ENCODE assay signal across 8 mouse cellular contexts in the genomic region with DNA sequence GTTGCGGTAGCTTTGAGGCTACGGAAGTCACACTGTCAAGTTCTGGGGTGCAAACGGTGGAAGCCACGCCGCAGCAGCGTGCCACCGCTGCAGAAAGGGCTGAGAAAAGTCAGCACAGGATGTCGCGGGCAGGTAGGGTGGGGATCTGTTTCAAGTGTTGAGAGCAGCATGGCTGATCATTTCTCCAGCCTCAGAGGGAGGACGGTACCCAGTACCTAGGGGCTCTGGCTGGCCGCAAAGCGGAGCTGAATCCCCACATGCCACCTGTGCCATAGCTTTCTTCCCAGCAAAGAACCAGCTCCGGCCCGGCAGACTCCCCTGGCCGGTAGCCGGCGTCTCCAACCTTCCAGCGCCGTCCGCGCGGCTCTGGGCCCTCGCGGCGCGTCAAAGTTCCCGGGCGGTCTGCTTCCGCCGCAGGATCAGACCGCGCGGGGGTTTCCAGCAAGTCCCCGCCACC. TPM values are rescaled to one million over a fixed set of nuclear protein-coding genes. Genes with fewer than 3 reads are reported as not detected.
DNase-seq lines count a peak whose midpoint lies in the region; ATAC-seq and TF ChIP-seq lines count a peak whose summit lies in the region.

No protein-coding gene starts in this region.

- ATAC-seq in embryonic facial prominence, embryonic 11.5 days (replicated peaks; ENCODE audit: insufficient number of reproducible peaks, low FRiP score, low TSS enrichment, low read depth) = peak; percentile 71
- ATAC-seq in intestine, embryonic 15.5 days = peak; percentile 75
- peak; percentile 66 for ATAC-seq in midbrain, embryonic 14.5 days (ENCODE audit: low FRiP score, low TSS enrichment)

- H3K36me3 ChIP-seq in embryonic facial prominence, embryonic 11.5 days (replicated peaks; ENCODE audit: control insufficient read depth, insufficient read depth, low read depth, low read length) = no peaks in the 10 kb centered on the region; the same call in 1 of the 2 replicates
- 0 out of 2 replicates have a peak, but pooled peaks cover 3% of the 10 kb centered on the region for H3K36me3 ChIP-seq in intestine, embryonic 15.5 days
- no peaks in the 10 kb centered on the region for H3K36me3 ChIP-seq in midbrain, embryonic 14.5 days (ENCODE audit: control insufficient read depth, insufficient read depth, low read length)

- peaks cover 12% of the 10 kb centered on the region for H3K4me1 ChIP-seq in lung, adult 2 months (ENCODE audit: control insufficient read depth, insufficient read depth, low read length)
- H3K4me1 ChIP-seq in embryonic facial prominence, embryonic 11.5 days (ENCODE audit: control insufficient read depth, insufficient read depth, low read length) = no peaks in the 10 kb centered on the region
- 0 out of 2 replicates have a peak, but pooled peaks cover 10% of the 10 kb centered on the region for H3K4me1 ChIP-seq in intestine, embryonic 15.5 days (replicated peaks)
- H3K4me1 ChIP-seq in midbrain, embryonic 14.5 days (ENCODE audit: control insufficient read depth, insufficient read depth, low read length) = peaks cover 21% of the 10 kb centered on the region

- H3K4me2 ChIP-seq in embryonic facial prominence, embryonic 11.5 days (ENCODE audit: low read depth, low read length) = peak overlapping the region; percentile 56
- H3K4me2 ChIP-seq in intestine, embryonic 15.5 days (replicated peaks) = peak overlapping the region; percentile 88
- H3K4me2 ChIP-seq in midbrain, embryonic 14.5 days (ENCODE audit: low read length) = peak overlapping the region; percentile 83

- DNase-seq in lung, adult 2 months = no peak
- no peak for DNase-seq in lung, postnatal 10 days
- DNase-seq in embryonic facial prominence, embryonic 11.5 days (ENCODE audit: low spot score) = no peak
- no peak for DNase-seq in midbrain, embryonic 14.5 days
- no peak for DNase-seq in adrenal gland, adult (ENCODE audit: inconsistent age in 2 of 2, low spot score in 1 of 2)
- no peak for DNase-seq in adrenal gland, postnatal 36 days
- DNase-seq in adrenal gland, postnatal 14 days = no peak

- peak overlapping the region; percentile 79 for H3K4me3 ChIP-seq in lung, adult 2 months (replicated peaks; ENCODE audit: extremely low read depth, low read depth, low read length)
- H3K4me3 ChIP-seq in embryonic facial prominence, embryonic 11.5 days (ENCODE audit: low read depth, low read length) = peak overlapping the region; percentile 85
- peak overlapping the region; percentile 86 for H3K4me3 ChIP-seq in intestine, embryonic 15.5 days (replicated peaks)
- peak overlapping the region; percentile 72 for H3K4me3 ChIP-seq in midbrain, embryonic 14.5 days (replicated peaks; ENCODE audit: low read depth, low read length)

- TF ChIP-seq POLR2A in lung, adult 2 months (IDR thresholded peaks at IDR 0.05; ENCODE audit: borderline replicate concordance, extremely low read depth, low read depth, low read length) = no peak

- no peak for TF ChIP-seq CTCF in lung, adult 2 months (IDR thresholded peaks at IDR 0.05; ENCODE audit: insufficient read depth, low read length)

- no peaks in the 10 kb centered on the region for H3K9me3 ChIP-seq in embryonic facial prominence, embryonic 11.5 days (replicated peaks; ENCODE audit: control insufficient read depth, low read length)
- no peaks in the 10 kb centered on the region for H3K9me3 ChIP-seq in intestine, embryonic 15.5 days
- H3K9me3 ChIP-seq in midbrain, embryonic 14.5 days (ENCODE audit: control insufficient read depth, low read length) = no peaks in the 10 kb centered on the region

- under 1% methylated on average over 34 of the region's 34 CpGs for WGBS in lung, adult 2 months
- WGBS in embryonic facial prominence, embryonic 11.5 days = under 1% methylated on average over 34 of the region's 34 CpGs
- WGBS in intestine, embryonic 15.5 days = under 1% methylated on average over 34 of the region's 34 CpGs
- under 1% methylated on average over 34 of the region's 34 CpGs for WGBS in midbrain, embryonic 14.5 days

- H3K27me3 ChIP-seq in embryonic facial prominence, embryonic 11.5 days (ENCODE audit: control insufficient read depth, insufficient read depth, low read length) = no peaks in the 10 kb centered on the region
- H3K27me3 ChIP-seq in intestine, embryonic 15.5 days (replicated peaks) = no peaks in the 10 kb centered on the region
- no peaks in the 10 kb centered on the region for H3K27me3 ChIP-seq in midbrain, embryonic 14.5 days (ENCODE audit: control insufficient read depth, insufficient read depth, low read length)

- H3K9ac ChIP-seq in embryonic facial prominence, embryonic 11.5 days (replicated peaks; ENCODE audit: low read length) = peak overlapping the region; percentile 99
- peak overlapping the region; percentile 98 for H3K9ac ChIP-seq in intestine, embryonic 15.5 days
- peak overlapping the region; percentile 97 for H3K9ac ChIP-seq in midbrain, embryonic 14.5 days (replicated peaks; ENCODE audit: low read length)

- peak overlapping the region; percentile 100 for H3K27ac ChIP-seq in embryonic facial prominence, embryonic 11.5 days (replicated peaks; ENCODE audit: low read depth, low read length)
- peak overlapping the region; percentile 100 for H3K27ac ChIP-seq in intestine, embryonic 15.5 days
- H3K27ac ChIP-seq in midbrain, embryonic 14.5 days (replicated peaks; ENCODE audit: low read depth, low read length) = peak overlapping the region; percentile 100

RNA-seq across cellular contexts. Expression of gene Creb1, which starts 0.3 kb away (rescaled TPM):
- 18.4 and 19.7 TPM in 2 replicates for polyA plus RNA-seq in lung, adult 2 months (2012; rRNA removed)
- polyA plus RNA-seq in embryonic facial prominence, embryonic 11.5 days (2014; fragmentation: Nextera tagmentation; extraction: Ambion mirVana) = 53.9 and 63.8 TPM in 2 replicates
- polyA plus RNA-seq in intestine, embryonic 15.5 days (2015; fragmentation: Nextera tagmentation; extraction: Ambion mirVana) = 24.5 and 26.1 TPM in 2 replicates
- polyA plus RNA-seq in midbrain, embryonic 14.5 days (2014; fragmentation: Nextera tagmentation; extraction: Ambion mirVana) = 49.6 and 58.1 TPM in 2 replicates
- 10 to 100 TPM; 44.7 to 46.0 TPM for total RNA-seq in adrenal gland, postnatal 36 days (2021)
- 42.1 and 47.9 TPM in 2 replicates for total RNA-seq in adrenal gland, postnatal 14 days (2021)
